Mouse (Mus musculus): ENCODE measurements at regions not wholly inside any gene's neighbourhood (a gene's known extent, or its start where the extent isn't known, plus 50 kb on each side); places are given as distances from the start of the nearest gene placed in this dataset.

DNA sequence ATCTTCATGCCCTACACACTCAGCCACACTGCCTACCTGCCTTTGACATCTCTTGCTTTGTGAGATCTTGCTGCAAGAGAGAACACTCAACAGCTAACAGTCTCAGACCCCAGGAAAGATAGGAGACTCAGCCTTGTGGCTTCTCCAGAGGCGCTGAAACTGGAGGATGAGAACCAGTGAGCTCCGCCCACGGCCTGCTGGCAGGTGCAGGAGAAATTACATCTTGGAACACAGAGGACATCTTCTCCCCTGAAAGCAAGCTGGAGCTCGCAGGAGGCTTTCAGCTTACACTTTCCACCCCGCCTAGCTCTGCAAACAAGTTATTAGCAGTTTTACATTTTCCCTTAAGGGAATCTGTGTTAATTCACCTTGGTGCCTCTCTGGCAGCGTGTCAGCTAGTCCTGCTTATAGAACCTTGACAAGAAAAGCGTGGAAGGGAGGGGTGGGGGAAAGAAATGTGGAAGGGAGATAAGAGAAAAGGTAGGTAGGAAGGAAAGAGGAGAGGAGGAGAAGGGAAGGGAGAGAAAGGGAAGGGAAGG is 185.2 kb upstream of the Kit start:
- Histone ChIP-seq H3K4me1 (ENCODE audit: control insufficient read depth, insufficient read depth, low read length) (0 out of 2 replicates have a peak, but pooled peaks cover 3% of the 10 kb centered on the region), H3K27me3 (replicated peaks; ENCODE audit: control insufficient read depth, insufficient read depth, low read length) (no peaks in the 10 kb centered on the region), H3K36me3 (ENCODE audit: control insufficient read depth, insufficient read depth, low read length) (no peaks in the 10 kb centered on the region), H3K4me3 (ENCODE audit: low read length) (no peak overlapping the region), H3K9me3 (ENCODE audit: control insufficient read depth, low read length) (no peaks in the 10 kb centered on the region), H3K27ac (ENCODE audit: low read length) (no peak overlapping the region), H3K4me2 (ENCODE audit: low read depth, low read length) (no peak overlapping the region), H3K9ac (ENCODE audit: low read depth, low read length) (no peak overlapping the region)
- WGBS = 51% methylated on average over 7 of the region's 7 CpGs
- no peak for ATAC-seq

DNA sequence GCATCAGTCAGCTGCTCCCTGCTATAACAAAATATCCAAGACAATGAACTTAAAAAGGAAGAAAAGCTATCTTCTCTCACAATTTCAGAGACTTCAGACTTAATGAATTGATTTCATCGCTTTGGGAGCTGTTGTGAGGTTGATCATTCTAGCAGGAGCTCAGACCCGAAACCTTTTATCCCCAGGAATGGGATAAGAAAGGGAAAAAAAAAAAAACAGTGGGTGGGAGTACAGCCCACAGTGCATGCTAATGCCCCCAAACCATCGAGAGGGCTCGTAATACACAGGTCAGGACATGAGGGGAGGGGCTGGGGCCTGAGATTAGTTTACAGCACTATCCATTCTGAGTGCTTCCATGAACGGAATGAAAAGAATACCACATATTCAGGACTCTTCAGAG is 175.9 kb upstream of the Kit start:
- H3K27ac ChIP-seq (ENCODE audit: low read length) = no peak overlapping the region
- no peak overlapping the region for H3K4me2 ChIP-seq (ENCODE audit: low read depth, low read length)
- WGBS = 87% methylated on average over 5 of the region's 5 CpGs
- ATAC-seq = no peak
- no peaks in the 10 kb centered on the region for H3K27me3 ChIP-seq (replicated peaks; ENCODE audit: control insufficient read depth, insufficient read depth, low read length)
- H3K4me3 ChIP-seq (ENCODE audit: low read length) = no peak overlapping the region
- H3K36me3 ChIP-seq (ENCODE audit: control insufficient read depth, insufficient read depth, low read length) = no peaks in the 10 kb centered on the region
- H3K9me3 ChIP-seq (ENCODE audit: control insufficient read depth, low read length) = no peaks in the 10 kb centered on the region
- H3K9ac ChIP-seq (ENCODE audit: low read depth, low read length) = no peak overlapping the region
- peaks cover 4% of the 10 kb centered on the region; the same call in 1 of the 2 replicates for H3K4me1 ChIP-seq (ENCODE audit: control insufficient read depth, insufficient read depth, low read length)

- peaks cover 4% of the 10 kb centered on the region for H3K4me1 ChIP-seq (ENCODE audit: control insufficient read depth, insufficient read depth, low read length)
- H3K27ac ChIP-seq (ENCODE audit: low read length) = no peak overlapping the region
- no peaks in the 10 kb centered on the region for H3K9me3 ChIP-seq (ENCODE audit: control insufficient read depth, low read length)
- no peaks in the 10 kb centered on the region for H3K27me3 ChIP-seq (replicated peaks; ENCODE audit: control insufficient read depth, insufficient read depth, low read length)
- WGBS = 71% methylated on average over 3 of the region's 3 CpGs
- no peak overlapping the region for H3K4me2 ChIP-seq (ENCODE audit: low read depth, low read length)
- H3K36me3 ChIP-seq (ENCODE audit: control insufficient read depth, insufficient read depth, low read length) = no peaks in the 10 kb centered on the region
- no peak for ATAC-seq
- H3K4me3 ChIP-seq (ENCODE audit: low read length) = no peak overlapping the region
- H3K9ac ChIP-seq (ENCODE audit: low read depth, low read length) = no peak overlapping the region
Measured at GRCm38 (mm10) chr5:75401734-75402133, 173.0 kb upstream of the Kit start.

- Histone ChIP-seq H3K9ac (ENCODE audit: low read depth, low read length) (no peak overlapping the region), H3K27me3 (replicated peaks; ENCODE audit: control insufficient read depth, insufficient read depth, low read length) (no peaks in the 10 kb centered on the region), H3K4me3 (ENCODE audit: low read length) (no peak overlapping the region), H3K27ac (ENCODE audit: low read length) (no peak overlapping the region), H3K4me1 (ENCODE audit: control insufficient read depth, insufficient read depth, low read length) (peaks cover 4% of the 10 kb centered on the region), H3K36me3 (ENCODE audit: control insufficient read depth, insufficient read depth, low read length) (no peaks in the 10 kb centered on the region), H3K4me2 (ENCODE audit: low read depth, low read length) (no peak overlapping the region), H3K9me3 (ENCODE audit: control insufficient read depth, low read length) (no peaks in the 10 kb centered on the region)
- no peak for ATAC-seq
- 39% methylated on average over 3 of the region's 3 CpGs for WGBS
Measured at GRCm38 (mm10) chr5:75402631-75403030, 172.1 kb upstream of the Kit start.

- no peak overlapping the region for H3K4me3 ChIP-seq (ENCODE audit: low read length)
- 89% methylated on average over 5 of the region's 5 CpGs for WGBS
- H3K9me3 ChIP-seq (ENCODE audit: control insufficient read depth, low read length) = no peaks in the 10 kb centered on the region
- peaks cover 4% of the 10 kb centered on the region for H3K4me1 ChIP-seq (ENCODE audit: control insufficient read depth, insufficient read depth, low read length)
- no peak overlapping the region for H3K4me2 ChIP-seq (ENCODE audit: low read depth, low read length)
- H3K9ac ChIP-seq (ENCODE audit: low read depth, low read length) = no peak overlapping the region
- no peak overlapping the region for H3K27ac ChIP-seq (ENCODE audit: low read length)
- H3K36me3 ChIP-seq (ENCODE audit: control insufficient read depth, insufficient read depth, low read length) = no peaks in the 10 kb centered on the region
- H3K27me3 ChIP-seq (replicated peaks; ENCODE audit: control insufficient read depth, insufficient read depth, low read length) = no peaks in the 10 kb centered on the region
- no peak for ATAC-seq
Measured at GRCm38 (mm10) chr5:75403531-75403930, 171.2 kb upstream of the Kit start.

- Histone ChIP-seq H3K27me3 (replicated peaks; ENCODE audit: control insufficient read depth, insufficient read depth, low read length) (no peaks in the 10 kb centered on the region), H3K9me3 (ENCODE audit: control insufficient read depth, low read length) (no peaks in the 10 kb centered on the region), H3K9ac (ENCODE audit: low read depth, low read length) (no peak overlapping the region), H3K4me3 (ENCODE audit: low read length) (no peak overlapping the region), H3K27ac (ENCODE audit: low read length) (no peak overlapping the region), H3K36me3 (ENCODE audit: control insufficient read depth, insufficient read depth, low read length) (no peaks in the 10 kb centered on the region), H3K4me2 (ENCODE audit: low read depth, low read length) (no peak overlapping the region), H3K4me1 (ENCODE audit: control insufficient read depth, insufficient read depth, low read length) (peaks cover 4% of the 10 kb centered on the region)
- WGBS = 44% methylated on average over 9 of the region's 9 CpGs
- no peak for ATAC-seq
Measured at GRCm38 (mm10) chr5:75404601-75405285, 170.0 kb upstream of the Kit start.

- 57% methylated on average over 7 of the region's 7 CpGs for WGBS
- H3K27ac ChIP-seq (ENCODE audit: low read length) = no peak overlapping the region
Measured at GRCm38 (mm10) chr5:75405496-75405895, 169.2 kb upstream of the Kit start.

GRCm38 (mm10) chr5:75407686-75408085 is 167.0 kb upstream of the Kit start:
- no peak for ATAC-seq
- WGBS = 88% methylated on average over 10 of the region's 10 CpGs
- Histone ChIP-seq H3K4me1 (ENCODE audit: control insufficient read depth, insufficient read depth, low read length) (peaks cover 2% of the 10 kb centered on the region), H3K9ac (ENCODE audit: low read depth, low read length) (no peak overlapping the region), H3K4me3 (ENCODE audit: low read length) (no peak overlapping the region), H3K4me2 (ENCODE audit: low read depth, low read length) (no peak overlapping the region), H3K27me3 (replicated peaks; ENCODE audit: control insufficient read depth, insufficient read depth, low read length) (no peaks in the 10 kb centered on the region), H3K9me3 (ENCODE audit: control insufficient read depth, low read length) (no peaks in the 10 kb centered on the region), H3K36me3 (ENCODE audit: control insufficient read depth, insufficient read depth, low read length) (no peaks in the 10 kb centered on the region), H3K27ac (ENCODE audit: low read length) (no peak overlapping the region)

More at GRCm38 (mm10) chr5:75405496-75405895, 169.2 kb upstream of the Kit start:
- Histone ChIP-seq H3K4me2 (ENCODE audit: low read depth, low read length) (no peak overlapping the region), H3K27me3 (replicated peaks; ENCODE audit: control insufficient read depth, insufficient read depth, low read length) (no peaks in the 10 kb centered on the region), H3K36me3 (ENCODE audit: control insufficient read depth, insufficient read depth, low read length) (no peaks in the 10 kb centered on the region), H3K9ac (ENCODE audit: low read depth, low read length) (no peak overlapping the region), H3K4me3 (ENCODE audit: low read length) (no peak overlapping the region), H3K4me1 (ENCODE audit: control insufficient read depth, insufficient read depth, low read length) (peaks cover 4% of the 10 kb centered on the region), H3K9me3 (ENCODE audit: control insufficient read depth, low read length) (no peaks in the 10 kb centered on the region)
- ATAC-seq = no peak

GRCm38 (mm10) chr5:75410240-75411186 is 164.2 kb upstream of the Kit start:
- no peak overlapping the region for H3K9ac ChIP-seq (ENCODE audit: low read depth, low read length)
- no peak for ATAC-seq
- H3K9me3 ChIP-seq (ENCODE audit: control insufficient read depth, low read length) = no peaks in the 10 kb centered on the region
- no peaks in the 10 kb centered on the region for H3K4me1 ChIP-seq (ENCODE audit: control insufficient read depth, insufficient read depth, low read length)
- no peak overlapping the region for H3K27ac ChIP-seq (ENCODE audit: low read length)
- H3K4me2 ChIP-seq (ENCODE audit: low read depth, low read length) = no peak overlapping the region
- WGBS = 63% methylated on average over 24 of the region's 24 CpGs
- no peaks in the 10 kb centered on the region for H3K36me3 ChIP-seq (ENCODE audit: control insufficient read depth, insufficient read depth, low read length)
- H3K4me3 ChIP-seq (ENCODE audit: low read length) = no peak overlapping the region
- H3K27me3 ChIP-seq (replicated peaks; ENCODE audit: control insufficient read depth, insufficient read depth, low read length) = no peaks in the 10 kb centered on the region

Measured in intestine, embryonic 16.5 days (tissue).